Mouse (Mus musculus): Measurements from ENCODE around the gene Fgfr2. TPM values are rescaled to one million over a fixed set of nuclear protein-coding genes. Genes with fewer than 3 reads are reported as not detected.

The Fgfr2 gene
- polyA plus RNA-seq, 1 experiment from 2014 or later = 18.5 TPM

DNA sequence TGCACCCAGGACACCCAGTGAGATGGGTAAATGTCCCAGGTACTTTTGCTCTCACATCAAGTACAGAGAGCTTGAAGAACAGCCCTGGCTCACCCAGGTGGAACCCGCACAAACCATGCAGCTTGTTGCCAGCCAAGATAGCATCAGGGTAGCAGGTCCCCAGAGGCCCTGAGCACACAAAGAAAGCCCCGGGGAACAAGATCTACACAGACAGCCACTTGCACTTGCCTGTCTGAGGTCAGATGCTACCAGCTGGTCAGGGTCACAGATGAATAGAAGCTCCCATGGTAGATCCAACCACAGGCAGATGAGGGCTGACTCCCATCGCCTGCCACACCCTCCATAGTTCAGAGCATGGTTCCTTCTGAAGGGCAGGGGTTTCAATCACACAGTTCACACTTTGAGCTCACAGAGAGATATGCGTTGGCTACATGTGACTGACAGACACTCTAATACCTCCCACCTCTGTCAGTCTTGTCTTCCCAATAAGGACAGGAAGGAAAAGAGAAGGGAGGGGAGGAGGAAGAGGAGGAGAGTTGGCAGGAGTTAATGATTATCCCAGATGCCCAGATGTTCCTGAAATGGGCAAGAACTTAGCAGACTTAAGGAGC lies 642.3 kb downstream of the Fgfr2 start:
- Histone ChIP-seq H3K27me3 (replicated peaks) (peaks cover 29% of the 10 kb centered on the region), H3K4me2 (no peak overlapping the region), H3K27ac (no peak overlapping the region), H3K4me1 (no peaks in the 10 kb centered on the region), H3K9ac (no peak overlapping the region), H3K9me3 (replicated peaks) (no peaks in the 10 kb centered on the region), H3K4me3 (no peak overlapping the region), H3K36me3 (no peaks in the 10 kb centered on the region)
- ATAC-seq = no peak
- WGBS (ENCODE audit: insufficient replicate concordance) = 46% methylated on average over 4 of the region's 4 CpGs

DNA sequence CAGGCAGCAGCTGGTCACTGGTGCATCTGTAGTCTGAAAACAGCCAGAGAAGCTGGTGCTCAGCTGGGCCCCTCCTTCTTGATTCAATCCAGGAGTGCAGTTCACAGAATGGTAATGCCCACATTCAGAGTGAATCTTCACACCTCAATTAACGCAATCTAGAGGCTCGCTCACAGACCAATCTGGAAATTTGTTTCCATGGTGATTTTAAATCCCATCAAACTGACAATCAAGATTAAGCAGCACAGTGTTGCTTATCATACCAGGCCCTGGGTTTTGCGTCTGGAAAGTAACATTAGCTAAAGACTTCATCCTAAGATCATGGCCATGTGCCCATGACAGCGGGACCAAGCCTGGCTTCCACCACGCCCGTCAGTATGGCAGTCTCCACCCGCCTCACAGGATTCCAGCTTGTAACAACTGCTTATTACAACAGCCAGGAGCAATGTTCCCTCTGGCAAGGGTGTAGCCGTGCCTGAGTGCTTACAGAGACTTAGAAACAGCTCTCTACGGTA lies 644.8 kb downstream of the Fgfr2 start:
- Histone ChIP-seq H3K4me3 (no peak overlapping the region), H3K9ac (no peak overlapping the region), H3K27me3 (replicated peaks) (peaks cover 32% of the 10 kb centered on the region), H3K36me3 (no peaks in the 10 kb centered on the region), H3K9me3 (replicated peaks) (no peaks in the 10 kb centered on the region), H3K4me2 (no peak overlapping the region), H3K4me1 (no peaks in the 10 kb centered on the region), H3K27ac (no peak overlapping the region)
- ATAC-seq = no peak
- 67% methylated on average over 9 of the region's 9 CpGs for WGBS (ENCODE audit: insufficient replicate concordance)

DNA sequence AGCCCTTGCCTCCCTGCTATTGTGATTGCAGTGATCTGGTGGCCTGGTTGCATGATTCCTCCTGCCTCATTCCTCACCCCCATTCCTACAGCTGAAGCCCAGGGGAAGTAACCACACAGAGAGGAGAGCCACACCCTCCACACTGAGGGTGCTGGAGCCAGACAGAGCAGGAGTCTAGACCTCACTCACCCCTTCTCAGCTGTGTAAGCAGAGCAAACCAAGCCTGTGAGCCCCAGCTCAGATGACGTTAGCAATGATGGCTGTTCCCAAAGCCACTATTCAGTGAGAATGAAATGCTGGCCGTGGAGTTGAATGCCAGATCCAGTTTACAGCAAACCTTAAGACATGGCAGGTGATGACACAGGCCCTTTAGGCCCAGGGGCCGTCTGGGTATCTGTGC lies 645.4 kb downstream of the Fgfr2 start:
- Histone ChIP-seq H3K36me3 (no peaks in the 10 kb centered on the region), H3K9me3 (replicated peaks) (no peaks in the 10 kb centered on the region), H3K27ac (no peak overlapping the region), H3K4me1 (no peaks in the 10 kb centered on the region), H3K27me3 (replicated peaks) (peaks cover 28% of the 10 kb centered on the region), H3K4me3 (no peak overlapping the region), H3K4me2 (no peak overlapping the region), H3K9ac (no peak overlapping the region)
- no peak for ATAC-seq
- 60% methylated on average over 3 of the region's 3 CpGs for WGBS (ENCODE audit: insufficient replicate concordance)

DNA sequence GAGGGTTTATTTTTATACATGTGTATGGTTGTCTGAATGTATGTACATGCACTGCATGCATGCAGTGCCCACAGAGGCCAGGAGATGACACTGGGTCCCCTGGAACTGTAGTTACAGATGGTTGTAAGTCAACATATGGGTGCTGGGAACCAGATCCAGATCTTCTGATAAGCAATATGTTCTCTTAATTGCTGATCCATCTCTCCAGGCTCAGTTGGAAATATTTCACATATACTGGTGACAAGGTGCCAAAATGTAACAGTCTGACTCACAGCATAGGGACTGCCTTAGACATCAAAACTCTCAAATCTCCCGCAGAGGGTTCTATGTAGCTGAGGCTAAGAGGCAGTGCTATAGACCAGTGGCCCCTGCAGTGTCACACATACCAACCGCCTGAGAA lies 646.7 kb downstream of the Fgfr2 start:
- no peaks in the 10 kb centered on the region for H3K36me3 ChIP-seq
- H3K4me1 ChIP-seq = no peaks in the 10 kb centered on the region
- no peak overlapping the region for H3K27ac ChIP-seq
- H3K4me3 ChIP-seq = no peak overlapping the region
- WGBS (ENCODE audit: insufficient replicate concordance) = 72% methylated on average over 2 of the region's 2 CpGs
- no peak overlapping the region for H3K4me2 ChIP-seq
- no peak overlapping the region for H3K9ac ChIP-seq
- no peak for ATAC-seq
- H3K9me3 ChIP-seq (replicated peaks) = no peaks in the 10 kb centered on the region
- H3K27me3 ChIP-seq (replicated peaks) = peaks cover 28% of the 10 kb centered on the region

DNA sequence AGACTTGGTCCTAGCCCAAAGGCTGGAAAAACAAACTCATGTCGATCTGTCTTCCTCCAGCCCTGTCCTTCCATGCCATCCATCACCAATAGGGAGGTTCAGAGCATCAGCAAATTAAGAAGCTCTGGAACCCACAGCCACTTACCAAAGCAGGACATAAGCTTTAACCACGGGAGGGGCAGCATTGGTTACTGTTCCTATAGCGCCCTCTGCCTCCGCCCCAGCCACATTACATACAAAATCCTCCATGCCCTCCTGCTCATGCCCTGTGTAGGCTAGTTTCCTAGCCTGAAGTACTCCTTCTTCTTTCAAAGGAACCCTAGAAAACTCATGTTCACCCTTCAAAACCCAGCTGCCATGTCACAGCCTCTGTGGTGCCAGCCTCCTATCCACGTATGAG lies 648.1 kb downstream of the Fgfr2 start:
- Histone ChIP-seq H3K27me3 (replicated peaks) (peaks cover 19% of the 10 kb centered on the region), H3K4me2 (no peak overlapping the region), H3K36me3 (no peaks in the 10 kb centered on the region), H3K4me1 (no peaks in the 10 kb centered on the region), H3K9me3 (replicated peaks) (no peaks in the 10 kb centered on the region), H3K4me3 (no peak overlapping the region), H3K27ac (no peak overlapping the region), H3K9ac (no peak overlapping the region)
- WGBS (ENCODE audit: insufficient replicate concordance) = 20% methylated on average over 5 of the region's 5 CpGs
- peak; percentile 21; the same call in 1 of the 2 replicates for ATAC-seq

DNA sequence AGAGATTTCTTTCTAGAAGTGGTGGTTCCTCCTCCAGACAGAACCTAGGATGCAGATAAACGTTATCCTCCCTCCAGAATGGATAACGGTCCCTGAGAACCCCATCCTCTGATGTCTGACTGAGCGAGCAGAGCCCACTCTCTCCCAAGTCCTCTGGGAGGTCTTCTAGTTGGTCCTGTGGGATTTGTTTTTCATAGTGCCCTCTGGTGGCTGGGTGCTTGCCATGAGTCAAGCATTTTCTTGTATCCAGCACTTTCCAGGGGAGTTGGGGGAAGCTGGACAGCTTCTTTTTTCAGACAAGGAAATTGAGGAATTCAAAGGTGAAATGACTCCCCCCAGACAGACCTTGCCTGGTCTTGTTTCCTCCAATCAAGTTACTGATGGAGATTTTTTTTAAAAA lies 651.8 kb downstream of the Fgfr2 start:
- H3K4me1 ChIP-seq = no peaks in the 10 kb centered on the region
- H3K27me3 ChIP-seq (replicated peaks) = peaks cover 7% of the 10 kb centered on the region; the same call in 1 of the 2 replicates
- H3K36me3 ChIP-seq = no peaks in the 10 kb centered on the region
- no peaks in the 10 kb centered on the region for H3K9me3 ChIP-seq (replicated peaks)
- no peak overlapping the region for H3K4me2 ChIP-seq
- no peak overlapping the region for H3K27ac ChIP-seq
- 31% methylated on average over 3 of the region's 3 CpGs for WGBS (ENCODE audit: insufficient replicate concordance)
- no peak overlapping the region for H3K4me3 ChIP-seq
- no peak overlapping the region for H3K9ac ChIP-seq
- ATAC-seq = no peak

DNA sequence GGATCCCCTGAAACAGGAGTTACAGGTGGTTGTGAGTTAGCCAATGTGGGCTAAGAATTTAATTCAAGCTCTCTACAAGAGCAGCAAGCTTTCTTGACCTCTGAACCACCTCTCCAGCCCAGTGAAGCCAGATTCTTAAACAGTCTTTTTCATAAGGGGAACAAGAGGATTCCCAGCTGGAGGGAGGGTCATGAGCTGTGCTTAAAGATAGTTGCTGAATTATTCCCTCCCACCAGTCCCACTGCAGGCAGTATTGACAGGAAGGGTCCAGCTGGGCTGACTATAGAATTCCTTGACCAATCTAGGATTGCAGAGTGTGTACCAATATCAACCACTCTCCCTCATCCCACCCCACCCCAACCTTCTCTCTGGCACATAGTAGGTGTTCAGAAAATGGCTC lies 654.8 kb downstream of the Fgfr2 start:
- H3K9me3 ChIP-seq (replicated peaks) = no peaks in the 10 kb centered on the region
- ATAC-seq = no peak
- peaks cover 4% of the 10 kb centered on the region; the same call in 1 of the 2 replicates for H3K27me3 ChIP-seq (replicated peaks)
- H3K4me3 ChIP-seq = no peak overlapping the region
- no peak overlapping the region for H3K4me2 ChIP-seq
- no peaks in the 10 kb centered on the region for H3K36me3 ChIP-seq
- no peaks in the 10 kb centered on the region for H3K4me1 ChIP-seq
- no peak overlapping the region for H3K9ac ChIP-seq
- no peak overlapping the region for H3K27ac ChIP-seq

DNA sequence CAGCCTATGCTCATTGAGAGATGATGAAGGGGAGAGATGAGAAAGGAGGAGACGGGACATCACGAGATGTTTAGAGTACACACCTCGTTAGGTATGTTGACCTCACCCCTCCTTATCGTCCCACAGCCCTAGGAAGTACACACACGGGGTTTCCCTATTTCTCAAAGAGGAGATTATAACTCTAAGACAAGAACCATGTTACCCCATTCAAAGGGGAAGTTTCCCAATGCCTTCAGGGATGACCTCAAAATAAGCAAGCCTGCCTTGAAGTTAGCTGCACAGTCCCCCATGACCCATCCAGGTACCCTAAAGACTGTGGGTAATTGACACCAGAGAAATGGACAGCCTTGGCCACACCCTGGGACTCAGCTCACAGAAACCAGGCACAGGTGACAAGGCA lies 657.3 kb downstream of the Fgfr2 start:
- no peak overlapping the region for H3K9ac ChIP-seq
- ATAC-seq = no peak

DNA sequence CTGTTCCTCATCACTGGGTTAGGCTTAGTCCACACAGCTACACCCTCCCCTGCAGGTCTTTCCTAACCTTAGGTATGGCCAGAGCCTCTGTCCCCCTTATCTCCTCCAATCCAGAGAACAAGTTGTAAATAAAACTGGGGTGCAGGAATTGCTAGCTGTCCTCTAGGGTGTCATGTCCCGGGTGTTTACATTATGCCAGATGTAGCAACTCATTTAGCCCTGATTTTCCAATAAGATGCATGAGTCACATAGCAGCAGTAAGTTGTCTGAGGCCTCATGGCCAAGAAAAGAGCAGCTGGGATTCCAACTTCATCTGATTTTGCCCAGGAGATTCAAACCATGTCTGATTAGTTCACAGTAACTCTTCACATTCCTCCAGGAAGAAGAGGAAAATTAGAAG lies 658.3 kb downstream of the Fgfr2 start:
- 66% methylated on average over 1 of the region's 1 CpGs for WGBS (ENCODE audit: insufficient replicate concordance)
- Histone ChIP-seq H3K4me2 (no peak overlapping the region), H3K27ac (no peak overlapping the region), H3K4me3 (no peak overlapping the region), H3K9me3 (replicated peaks) (no peaks in the 10 kb centered on the region), H3K9ac (no peak overlapping the region), H3K36me3 (no peaks in the 10 kb centered on the region), H3K27me3 (replicated peaks) (peaks cover 8% of the 10 kb centered on the region; the same call in 1 of the 2 replicates), H3K4me1 (peaks cover 12% of the 10 kb centered on the region)
- no peak for ATAC-seq

More for the DNA sequence above, 657.3 kb downstream of the Fgfr2 start:
- WGBS (ENCODE audit: insufficient replicate concordance) = 72% methylated on average over 5 of the region's 5 CpGs
- Histone ChIP-seq H3K27ac (no peak overlapping the region), H3K27me3 (replicated peaks) (peaks cover 8% of the 10 kb centered on the region; the same call in 1 of the 2 replicates), H3K9me3 (replicated peaks) (no peaks in the 10 kb centered on the region), H3K4me3 (no peak overlapping the region), H3K36me3 (no peaks in the 10 kb centered on the region), H3K4me2 (no peak overlapping the region), H3K4me1 (peaks cover 12% of the 10 kb centered on the region)

DNA sequence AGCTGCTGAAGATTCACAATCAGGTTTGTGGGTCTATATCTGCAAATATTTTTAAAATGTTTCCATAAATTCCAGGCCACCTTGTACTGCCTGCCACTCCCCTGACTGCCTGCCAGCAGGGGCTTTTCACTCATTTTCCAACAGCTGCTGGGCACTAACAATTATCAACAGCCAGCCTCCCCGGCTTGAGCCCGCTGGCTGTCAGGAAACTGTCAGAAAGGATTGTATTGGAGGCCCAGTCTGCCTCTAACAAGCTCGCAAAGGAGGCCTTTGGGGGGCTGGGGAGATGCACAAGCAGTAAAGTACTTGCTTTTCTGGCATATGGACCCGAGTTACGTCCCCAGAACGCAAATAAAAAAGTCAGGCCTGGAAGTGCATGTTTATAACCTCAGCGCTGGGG lies 664.7 kb downstream of the Fgfr2 start:
- Histone ChIP-seq H3K27me3 (replicated peaks) (peaks cover 4% of the 10 kb centered on the region; the same call in 1 of the 2 replicates), H3K4me3 (no peak overlapping the region)
- WGBS (ENCODE audit: insufficient replicate concordance) = 50% methylated on average over 7 of the region's 7 CpGs

DNA sequence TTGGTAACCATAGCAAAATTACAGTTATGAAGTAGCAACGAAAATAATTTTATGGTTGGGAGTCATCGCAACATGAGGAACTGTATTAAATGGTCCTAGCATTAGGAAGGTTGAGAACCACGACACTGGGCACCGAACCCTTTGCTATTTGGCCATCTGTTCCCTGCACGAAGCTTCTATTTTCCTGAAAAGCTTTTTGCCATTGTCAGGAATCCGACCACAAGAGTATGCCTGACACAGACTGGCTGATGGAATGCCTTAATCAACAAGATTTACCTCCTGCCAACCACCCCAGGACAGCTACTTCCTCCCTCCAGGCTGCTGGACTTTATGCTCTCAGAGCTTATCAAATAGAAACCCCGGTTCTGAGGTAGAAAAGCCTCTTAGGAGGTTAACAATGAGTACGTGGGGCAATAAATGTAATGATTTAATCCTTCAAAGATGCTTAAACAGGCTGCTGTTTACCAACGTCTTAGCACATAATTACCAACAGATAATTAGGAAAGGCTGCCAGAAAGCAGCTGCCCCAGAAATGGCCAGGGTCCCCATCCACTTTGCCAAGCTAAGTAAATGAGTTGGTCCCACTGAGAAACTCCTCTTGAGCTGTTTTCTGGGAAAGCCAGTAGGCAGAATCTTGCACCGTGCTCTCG lies 668.0 kb downstream of the Fgfr2 start:
- no peak for ATAC-seq

More for the DNA sequence above, 664.7 kb downstream of the Fgfr2 start:
- Histone ChIP-seq H3K36me3 (no peaks in the 10 kb centered on the region), H3K27ac (no peak overlapping the region), H3K9ac (no peak overlapping the region), H3K4me1 (peaks cover 12% of the 10 kb centered on the region), H3K4me2 (no peak overlapping the region), H3K9me3 (replicated peaks) (no peaks in the 10 kb centered on the region)
- no peak for ATAC-seq

DNA sequence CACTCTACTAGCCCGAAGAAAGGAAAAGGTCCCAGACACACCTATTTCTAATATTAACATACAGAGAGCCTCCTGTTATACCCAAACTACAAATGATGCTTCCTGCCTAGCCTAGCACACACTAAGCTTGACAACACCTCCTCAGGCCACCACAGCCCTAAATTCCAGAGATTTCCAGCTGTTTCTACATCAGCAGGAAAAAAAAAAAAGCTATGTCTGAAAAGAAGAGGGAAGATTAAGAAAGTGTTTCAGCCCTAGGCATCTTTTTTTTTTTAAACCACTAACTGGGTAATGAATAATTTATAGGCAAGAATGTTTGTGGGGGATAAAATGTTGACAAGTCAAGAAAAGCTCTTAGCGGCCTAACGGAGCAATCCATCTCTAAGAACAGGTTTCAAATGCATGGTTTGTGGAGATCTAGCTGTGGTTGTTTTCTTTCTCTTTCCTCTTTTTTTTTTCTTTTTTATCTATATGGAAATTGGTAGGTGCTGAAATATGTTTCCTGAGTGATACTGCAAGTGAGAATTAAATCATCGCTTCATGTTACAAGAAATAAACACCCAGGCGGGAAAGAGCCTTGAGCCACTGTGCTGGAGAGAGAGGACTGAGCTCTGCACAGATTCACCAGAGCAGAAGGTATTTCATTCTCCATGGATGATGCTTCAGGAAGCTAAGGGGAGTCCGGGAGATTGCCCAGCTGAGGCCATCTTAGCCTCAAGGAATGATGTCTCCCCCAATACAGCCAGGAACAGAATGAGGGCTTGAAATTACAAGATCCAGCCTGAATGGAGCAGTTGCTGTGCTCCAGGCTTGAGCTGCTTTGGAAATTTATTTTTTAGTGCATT lies 673.0 kb downstream of the Fgfr2 start:
- H3K9ac ChIP-seq = no peak overlapping the region
- no peak overlapping the region for H3K4me3 ChIP-seq
- no peak overlapping the region for H3K27ac ChIP-seq
- ATAC-seq = no peak
- H3K36me3 ChIP-seq = no peaks in the 10 kb centered on the region
- H3K4me1 ChIP-seq = no peaks in the 10 kb centered on the region
- WGBS (ENCODE audit: insufficient replicate concordance) = 62% methylated on average over 6 of the region's 6 CpGs
- 0 out of 2 replicates have a peak, but pooled peaks cover 5% of the 10 kb centered on the region for H3K27me3 ChIP-seq (replicated peaks)
- no peak overlapping the region for H3K4me2 ChIP-seq
- peaks cover 8% of the 10 kb centered on the region; the same call in 1 of the 2 replicates for H3K9me3 ChIP-seq (replicated peaks)

More for the DNA sequence above, 668.0 kb downstream of the Fgfr2 start:
- no peak overlapping the region for H3K4me3 ChIP-seq
- no peak overlapping the region for H3K4me2 ChIP-seq
- peaks cover 8% of the 10 kb centered on the region; the same call in 1 of the 2 replicates for H3K9me3 ChIP-seq (replicated peaks)
- no peaks in the 10 kb centered on the region for H3K4me1 ChIP-seq
- H3K9ac ChIP-seq = no peak overlapping the region
- H3K27me3 ChIP-seq (replicated peaks) = no peaks in the 10 kb centered on the region; the same call in 1 of the 2 replicates
- H3K27ac ChIP-seq = no peak overlapping the region
- WGBS (ENCODE audit: insufficient replicate concordance) = 44% methylated on average over 11 of the region's 11 CpGs
- H3K36me3 ChIP-seq = no peaks in the 10 kb centered on the region

All from liver, embryonic 12.5 days (tissue).